Mouse (Mus musculus): ENCODE measurements around the gene Wfdc2. TPM values are rescaled to one million over a fixed set of nuclear protein-coding genes. Genes with fewer than 3 reads are reported as not detected.
"Not testable (repeated sequence)": the region's sequence is repeated elsewhere in the genome, so short reads cannot be mapped to it uniquely, and the experiment has no call there.

The Wfdc2 gene
- polyA plus RNA-seq, 1 experiment from 2014 or later = 0.15 TPM

DNA sequence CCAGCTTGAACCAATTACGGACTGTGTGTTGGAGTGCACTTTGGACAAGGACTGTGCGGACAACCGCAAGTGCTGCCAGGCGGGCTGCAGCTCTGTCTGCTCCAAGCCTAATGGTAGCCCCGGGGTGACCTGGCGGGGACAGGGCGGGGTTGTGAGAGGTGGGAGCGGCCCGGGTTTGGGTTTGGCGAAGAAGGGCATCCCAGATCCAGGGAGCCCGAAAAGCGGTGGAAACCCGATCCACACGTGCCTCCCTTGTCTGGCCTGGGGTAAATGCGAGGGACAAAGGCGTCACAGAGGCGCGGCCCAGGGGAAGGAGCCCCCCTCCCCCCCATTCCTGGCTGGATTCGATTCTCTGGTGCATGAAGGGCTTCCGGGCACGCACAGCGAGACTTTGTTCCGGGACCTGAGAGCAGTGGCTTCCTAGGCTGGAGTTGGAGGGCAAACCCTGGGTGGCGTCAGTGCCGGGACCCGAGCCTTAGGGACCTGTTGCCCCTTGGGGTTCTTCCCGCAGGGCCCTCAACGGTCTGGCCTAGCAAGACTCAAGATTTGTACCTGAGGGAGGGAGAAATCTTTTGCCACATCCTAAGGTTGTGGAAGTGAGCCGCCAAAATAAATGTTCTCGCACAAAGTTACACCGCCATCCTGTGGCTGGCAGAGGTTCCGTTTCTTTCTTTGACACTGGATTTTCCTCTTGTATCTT lies 1.3 kb downstream of the Wfdc2 start:
- TF ChIP-seq CTCF (IDR thresholded peaks at IDR 0.05) = peak; percentile 86

DNA sequence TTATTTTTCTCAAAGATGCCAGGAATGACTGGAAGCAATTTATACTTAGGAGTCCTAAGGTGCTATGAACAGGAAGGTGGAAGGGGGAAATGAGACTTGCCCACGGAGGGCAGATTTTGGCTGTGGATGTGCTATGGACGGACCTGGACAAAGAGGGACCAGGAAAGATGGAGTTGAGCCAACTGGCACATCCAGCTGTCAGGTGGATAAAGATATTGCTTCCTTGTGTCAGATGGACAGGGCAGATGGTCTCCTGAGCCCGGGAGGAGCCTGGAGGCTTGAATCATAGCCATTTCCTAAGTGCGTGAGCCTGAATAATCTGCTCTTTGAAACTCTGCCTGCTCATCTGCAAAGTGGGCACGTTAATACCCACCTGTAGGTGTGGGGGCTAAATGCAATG lies 2.1 kb downstream of the Wfdc2 start:
- ChIA-PET POLR2A (no interaction called here), CTCF (interaction anchor here (0.8 to 1.2 kb wide), 6 partner anchors 14 to 155 kb away, joined by 3 to 5 read pairs (median 3); no protein-coding TSS in a partner anchor)
- H3K27me3 ChIP-seq = no peaks in the 10 kb centered on the region
- in situ Hi-C loops (cut with MboI; ENCODE audit: low pct_unique_long_range_greater_than_20kb) = no loop called here
- ATAC-seq = no peak
- no peak for DNase-seq (ENCODE audit: low read depth, low spot score)
- no peak for TF ChIP-seq CTCF (IDR thresholded peaks at IDR 0.05)

More for the DNA sequence above, 1.3 kb downstream of the Wfdc2 start:
- ChIA-PET POLR2A (no interaction called here), CTCF (interaction anchor here (0.8 to 1.3 kb wide), 7 partner anchors 29 to 154 kb away, joined by 3 to 5 read pairs (median 3); partner anchors contain the start of gene Gm20458)
- ATAC-seq (peak; percentile 14), DNase-seq (ENCODE audit: low read depth, low spot score) (no peak)
- no peaks in the 10 kb centered on the region for H3K27me3 ChIP-seq
- in situ Hi-C loops (cut with MboI; ENCODE audit: low pct_unique_long_range_greater_than_20kb) = no loop called here

DNA sequence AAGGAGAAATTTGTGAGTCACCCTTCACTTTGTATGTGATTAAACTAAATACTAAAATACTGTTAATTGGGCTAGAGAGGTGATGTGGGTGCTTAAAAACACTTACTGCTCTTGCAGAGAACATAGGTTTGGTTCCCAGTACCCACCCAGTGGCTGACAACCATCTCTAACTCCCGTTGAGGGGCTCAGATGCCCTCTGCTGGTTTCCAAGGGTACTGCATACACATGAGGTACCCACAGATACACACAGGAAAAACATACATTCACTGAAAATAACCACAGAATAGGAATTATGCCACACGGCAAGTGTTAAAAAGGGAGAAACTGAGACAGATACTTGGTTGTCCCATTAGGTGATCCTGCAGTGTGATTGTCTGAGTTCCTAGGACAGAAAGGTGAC lies 4.8 kb downstream of the Wfdc2 start:
- in situ Hi-C loops (cut with MboI; ENCODE audit: low pct_unique_long_range_greater_than_20kb) = no loop called here
- TF ChIP-seq CTCF (IDR thresholded peaks at IDR 0.05) = peak; percentile 52
- ATAC-seq = no peak
- DNase-seq (ENCODE audit: low read depth, low spot score) = no peak
- ChIA-PET POLR2A (no interaction called here), CTCF (interaction anchor here (0.6 to 1.2 kb wide), 2 partner anchors 16 to 46 kb away, joined by 3 read pairs; no protein-coding TSS in a partner anchor)
- H3K27me3 ChIP-seq = no peaks in the 10 kb centered on the region

DNA sequence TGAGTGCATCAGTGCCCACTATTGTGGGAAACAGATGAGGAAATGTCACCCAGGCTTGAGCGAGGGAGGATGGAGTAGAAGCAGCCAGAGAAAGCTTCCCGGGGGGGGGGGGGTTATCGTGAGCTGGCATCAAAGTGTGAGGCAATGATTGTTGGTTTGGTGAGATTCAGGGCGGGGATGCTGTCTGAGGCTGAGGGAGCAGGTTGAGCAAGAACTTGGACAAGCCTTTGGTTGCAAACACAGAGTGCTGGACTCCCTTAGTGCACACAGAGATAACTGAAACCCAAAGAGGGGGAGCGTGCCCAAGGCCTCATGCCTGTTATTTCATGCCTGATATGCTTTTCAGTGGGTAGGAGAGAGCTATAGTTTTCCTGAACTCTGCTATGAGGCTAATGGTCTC lies 5.2 kb downstream of the Wfdc2 start:
- ATAC-seq = no peak
- ChIA-PET CTCF (interaction anchor here (0.6 to 1.2 kb wide), 2 partner anchors 17 to 46 kb away, joined by 3 read pairs; no protein-coding TSS in a partner anchor), POLR2A (no interaction called here)
- H3K27me3 ChIP-seq = no peaks in the 10 kb centered on the region
- TF ChIP-seq CTCF (IDR thresholded peaks at IDR 0.05) = no peak
- DNase-seq (ENCODE audit: low read depth, low spot score) = no peak
- in situ Hi-C loops (cut with MboI; ENCODE audit: low pct_unique_long_range_greater_than_20kb) = no loop called here

DNA sequence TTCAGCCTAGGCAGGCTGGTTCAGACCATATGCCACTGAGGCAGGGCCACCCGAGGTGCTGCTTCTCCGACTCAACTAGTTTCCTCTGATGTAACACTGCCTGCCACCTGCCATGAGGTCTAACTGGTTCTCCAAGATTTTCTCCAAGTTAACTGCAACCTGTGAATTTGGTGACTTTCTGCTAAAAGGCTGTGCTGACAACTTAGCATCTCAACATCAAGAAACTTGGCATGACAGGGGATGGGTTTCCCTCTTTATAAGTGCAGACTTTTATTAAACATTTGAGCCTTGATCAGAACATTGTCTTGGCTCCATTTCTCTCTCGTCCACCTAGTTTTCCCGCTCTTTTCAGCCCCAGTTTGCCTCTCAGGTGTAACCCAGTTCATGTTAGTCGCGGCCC lies 11.1 kb downstream of the Wfdc2 start, which contains the start of gene Spint3:
Gene Spint3 (minus strand): TSS at position 101 of the 400 bp plus-strand sequence.
- CTCF ChIA-PET; POLR2A ChIA-PET; ATAC-seq; H3K27me3 ChIP-seq; DNase-seq (ENCODE audit: low read depth, low spot score); in situ Hi-C loops (cut with MboI; ENCODE audit: low pct_unique_long_range_greater_than_20kb): not testable (repeated sequence)

DNA sequence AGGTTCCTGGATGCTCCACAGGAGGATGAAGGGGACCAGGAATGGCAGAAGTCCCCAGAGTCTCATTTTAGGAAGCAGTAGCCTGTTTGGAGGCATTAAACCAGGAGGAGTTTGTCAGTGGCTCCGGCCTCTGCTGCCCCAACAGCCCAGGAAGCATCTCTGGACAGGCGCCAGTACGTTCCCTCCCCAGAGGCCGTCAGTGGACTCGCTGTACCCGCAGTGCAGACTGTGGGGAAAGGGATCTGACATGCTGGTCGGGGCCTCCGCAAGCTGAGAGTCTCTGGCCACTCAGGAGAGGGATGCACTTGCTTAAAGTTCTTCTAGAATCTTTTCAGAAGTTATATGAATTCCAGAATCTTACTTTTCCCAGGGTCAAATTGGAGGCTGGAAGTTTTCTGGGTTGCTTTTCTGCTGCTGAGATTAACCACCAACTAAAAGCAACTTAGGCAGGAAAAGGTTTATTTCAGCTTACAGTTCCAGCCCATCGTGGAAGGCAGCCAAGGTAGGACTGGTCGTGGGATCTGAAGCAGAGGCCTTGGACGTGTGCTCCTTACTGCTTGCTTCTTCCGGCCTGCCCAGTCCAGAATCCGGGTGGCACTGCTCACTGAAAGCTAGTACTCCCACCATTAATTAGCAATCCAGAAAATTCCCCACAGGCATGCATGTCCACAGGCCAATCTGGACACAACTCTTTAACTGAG lies 23.0 kb downstream of the Wfdc2 start, which contains the start of gene Wfdc6a:
Gene Wfdc6a (minus strand): TSS at position 423 of the 701 bp plus-strand sequence.
- ATAC-seq; POLR2A ChIA-PET; H3K27me3 ChIP-seq; in situ Hi-C loops (cut with MboI; ENCODE audit: low pct_unique_long_range_greater_than_20kb); CTCF ChIA-PET; DNase-seq (ENCODE audit: low read depth, low spot score): not testable (repeated sequence)

DNA sequence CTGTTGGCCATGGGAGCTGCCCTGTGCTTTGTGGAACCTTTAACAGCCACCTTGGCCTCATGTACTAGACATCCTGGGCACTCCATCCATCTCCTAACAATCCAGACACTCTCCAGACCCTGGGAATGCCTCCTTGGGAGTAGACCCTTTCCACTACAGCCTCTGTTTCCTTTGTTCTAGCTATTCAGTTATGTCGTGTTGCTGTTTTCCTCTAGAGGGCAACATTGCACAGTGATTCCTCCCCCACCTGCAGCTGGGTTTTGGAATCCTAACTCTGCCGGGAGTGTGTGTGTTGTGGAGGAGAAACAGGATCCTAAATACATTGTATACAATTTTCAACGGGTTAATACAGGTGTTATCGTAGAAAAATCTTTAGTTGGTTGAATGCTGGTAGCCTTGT lies 29.8 kb downstream of the Wfdc2 start:
- no peak for ATAC-seq
- DNase-seq (ENCODE audit: low read depth, low spot score) = no peak
- ChIA-PET POLR2A (interaction anchor here (1.3 kb wide), 1 partner anchor 133 kb away, joined by 4 read pairs; no protein-coding TSS in a partner anchor), CTCF (interaction anchor here (0.9 to 2.5 kb wide), 8 partner anchors 14 to 134 kb away, joined by 3 to 26 read pairs (median 3); partner anchors contain the start of genes Spint4 and Wfdc13)
- H3K27me3 ChIP-seq = peaks cover 16% of the 10 kb centered on the region
- peak; percentile 65 for TF ChIP-seq CTCF (IDR thresholded peaks at IDR 0.05)
- in situ Hi-C loops (cut with MboI; ENCODE audit: low pct_unique_long_range_greater_than_20kb) = loop anchor here (5.0 kb wide), 1 partner anchor 130 kb away; no protein-coding TSS in a partner anchor

DNA sequence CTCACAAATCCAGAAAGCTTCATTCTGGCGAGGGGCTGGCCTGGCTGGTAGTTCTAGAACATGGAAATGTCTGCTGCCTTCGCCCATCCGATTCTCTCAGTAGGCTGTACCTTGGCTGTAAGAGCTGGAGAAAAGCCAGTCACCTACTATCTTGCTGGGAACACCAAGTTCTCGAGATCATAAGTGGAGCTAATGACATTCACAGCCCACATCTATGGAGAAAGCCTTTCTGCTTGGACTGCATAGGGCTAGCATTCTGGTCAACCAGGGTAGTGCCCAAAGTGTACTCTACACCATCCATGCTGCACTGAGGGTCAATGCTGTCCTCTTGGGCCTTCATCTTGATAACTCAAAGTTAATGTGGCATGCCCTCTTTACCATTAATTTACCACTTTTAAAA lies 31.3 kb downstream of the Wfdc2 start, which contains the start of gene Eppin:
Gene Eppin (minus strand): TSS at position 101 of the 400 bp plus-strand sequence.
- in situ Hi-C loops (cut with MboI; ENCODE audit: low pct_unique_long_range_greater_than_20kb) = loop anchor here (5.0 kb wide), 1 partner anchor 129 kb away; no protein-coding TSS in a partner anchor
- POLR2A ChIA-PET = no interaction called here
- ATAC-seq (no peak), DNase-seq (ENCODE audit: low read depth, low spot score) (no peak)
- H3K27me3 ChIP-seq = peaks cover 16% of the 10 kb centered on the region
- no peak for TF ChIP-seq CTCF (IDR thresholded peaks at IDR 0.05)
- CTCF ChIA-PET = interaction anchor here (0.7 to 2.5 kb wide), 4 partner anchors 8 to 133 kb away, joined by 3 to 26 read pairs (median 4); no protein-coding TSS in a partner anchor

DNA sequence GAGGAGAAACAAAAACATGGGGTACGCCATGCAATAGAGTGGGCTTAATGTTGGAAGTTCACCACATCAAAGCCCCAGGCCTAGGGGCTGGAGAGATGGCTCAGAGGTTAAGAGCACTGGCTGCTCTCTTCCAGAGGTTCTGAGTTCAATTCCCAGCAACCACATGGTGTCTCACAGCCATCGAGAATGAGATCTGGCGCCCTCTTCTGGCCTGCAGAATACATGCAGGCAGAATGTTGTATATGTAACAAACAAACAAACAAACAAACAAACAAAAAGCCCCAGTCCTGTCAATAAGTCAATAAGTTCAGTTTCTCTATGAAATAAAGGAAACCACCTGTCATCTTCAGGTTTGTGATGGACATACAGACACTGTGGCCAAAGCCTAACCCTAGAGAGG lies 38.0 kb downstream of the Wfdc2 start:
- ChIA-PET CTCF (no interaction called here), POLR2A (no interaction called here)
- in situ Hi-C loops (cut with MboI; ENCODE audit: low pct_unique_long_range_greater_than_20kb) = no loop called here
- DNase-seq (ENCODE audit: low read depth, low spot score) = no peak
- TF ChIP-seq CTCF (IDR thresholded peaks at IDR 0.05) = peak; percentile 35
- ATAC-seq = no peak
- H3K27me3 ChIP-seq = peaks cover 2% of the 10 kb centered on the region

DNA sequence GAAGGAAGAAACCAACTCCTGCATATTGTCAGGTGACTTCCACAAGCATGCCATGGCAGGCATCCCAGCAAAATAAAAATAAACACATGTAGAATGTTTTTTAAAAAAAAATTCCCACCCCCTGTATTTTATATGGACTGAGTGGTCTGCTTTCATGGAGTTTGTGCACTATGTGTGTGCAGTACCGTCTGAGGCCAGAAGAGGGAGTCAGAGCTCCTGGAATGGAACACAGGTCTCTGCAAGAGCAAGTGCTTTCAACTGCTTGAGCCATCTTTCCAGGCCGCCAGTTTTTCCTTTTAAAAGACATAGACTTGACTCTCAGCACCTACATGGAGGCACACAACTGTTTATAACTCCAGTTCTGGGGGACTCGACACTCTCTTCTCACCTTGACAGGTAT lies 41.3 kb downstream of the Wfdc2 start:
- ChIA-PET CTCF (interaction anchor here (1.0 kb wide), 1 partner anchor 10 kb away, joined by 3 read pairs; the partner anchor contains the start of gene Eppin), POLR2A (no interaction called here)
- ATAC-seq (no peak), DNase-seq (ENCODE audit: low read depth, low spot score) (no peak)
- H3K27me3 ChIP-seq = no peaks in the 10 kb centered on the region
- no peak for TF ChIP-seq CTCF (IDR thresholded peaks at IDR 0.05)
- in situ Hi-C loops (cut with MboI; ENCODE audit: low pct_unique_long_range_greater_than_20kb) = no loop called here
